Mouse (Mus musculus): ENCODE measurements around the gene Dqx1. TPM values are rescaled to one million over a fixed set of nuclear protein-coding genes. Genes with fewer than 3 reads are reported as not detected.
A peak's percentile ranks its signal among the peaks of the same experiment; 100 is the strongest.

The Dqx1 gene
- total RNA-seq, 1 experiment from 2014 or later = 3.8 TPM

DNA sequence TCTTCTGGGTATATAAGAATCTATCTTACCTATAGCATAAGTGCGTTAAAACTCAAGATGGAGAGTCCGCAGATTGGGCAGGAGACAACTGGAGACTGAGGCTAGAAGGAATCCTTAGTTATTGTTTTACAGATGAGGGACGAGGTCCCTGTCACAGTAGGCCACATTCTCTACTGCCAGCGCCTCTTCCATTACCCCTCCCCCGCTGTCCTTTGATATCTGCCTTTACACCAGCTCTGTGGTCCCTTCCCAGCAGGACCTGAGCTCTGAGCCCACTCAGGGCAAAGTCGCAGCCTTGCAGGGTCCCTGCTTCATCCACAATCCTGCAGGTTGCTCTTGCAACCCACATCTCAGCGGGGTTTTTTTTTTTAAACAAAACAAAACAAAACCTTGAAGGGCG, 10.6 kb downstream of the Dqx1 start:
- no peak for ATAC-seq (replicated peaks; ENCODE audit: insufficient number of reproducible peaks, low FRiP score, low TSS enrichment, poor library complexity, severe bottlenecking)

DNA sequence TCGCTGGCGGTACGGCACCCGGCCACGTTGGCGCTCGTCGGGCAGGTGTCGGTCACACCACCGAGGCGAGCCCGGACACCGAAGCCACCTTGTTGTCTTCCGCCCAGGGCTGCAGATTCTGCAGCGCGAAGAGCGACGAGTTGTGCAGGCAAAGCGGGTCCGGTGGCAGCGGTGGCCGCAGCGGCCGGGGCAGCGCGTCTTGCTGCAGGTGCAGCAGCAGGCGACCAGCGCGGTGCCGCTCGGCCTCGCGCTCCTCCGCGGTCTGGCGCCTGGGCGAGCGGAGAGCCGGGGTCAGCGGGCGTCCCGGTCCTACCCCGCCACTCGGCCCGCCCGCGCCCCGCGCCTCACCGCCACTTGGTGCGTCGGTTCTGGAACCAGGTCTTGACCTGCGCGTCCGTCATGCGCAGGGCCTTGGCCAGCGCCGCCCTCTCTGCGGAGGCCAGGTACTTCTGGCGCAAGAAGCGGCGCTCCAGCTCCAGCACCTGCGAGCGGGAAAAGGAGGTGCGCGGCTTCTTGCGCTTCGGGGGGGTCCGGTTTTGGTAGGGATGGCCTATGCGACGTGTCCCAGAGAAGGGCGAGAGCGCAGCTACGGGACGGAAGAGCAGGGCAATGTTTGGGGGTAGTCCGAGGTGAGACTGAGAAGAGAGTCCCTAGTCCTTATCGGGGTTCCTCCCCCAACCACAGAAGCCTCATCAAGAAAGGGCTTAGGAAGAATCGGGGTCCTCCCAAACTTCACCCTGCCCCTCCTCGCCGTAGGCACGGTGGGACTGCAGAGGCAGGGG, 11.3 kb downstream of the Dqx1 start:
- no peak for ATAC-seq (replicated peaks; ENCODE audit: insufficient number of reproducible peaks, low FRiP score, low TSS enrichment, poor library complexity, severe bottlenecking)

DNA sequence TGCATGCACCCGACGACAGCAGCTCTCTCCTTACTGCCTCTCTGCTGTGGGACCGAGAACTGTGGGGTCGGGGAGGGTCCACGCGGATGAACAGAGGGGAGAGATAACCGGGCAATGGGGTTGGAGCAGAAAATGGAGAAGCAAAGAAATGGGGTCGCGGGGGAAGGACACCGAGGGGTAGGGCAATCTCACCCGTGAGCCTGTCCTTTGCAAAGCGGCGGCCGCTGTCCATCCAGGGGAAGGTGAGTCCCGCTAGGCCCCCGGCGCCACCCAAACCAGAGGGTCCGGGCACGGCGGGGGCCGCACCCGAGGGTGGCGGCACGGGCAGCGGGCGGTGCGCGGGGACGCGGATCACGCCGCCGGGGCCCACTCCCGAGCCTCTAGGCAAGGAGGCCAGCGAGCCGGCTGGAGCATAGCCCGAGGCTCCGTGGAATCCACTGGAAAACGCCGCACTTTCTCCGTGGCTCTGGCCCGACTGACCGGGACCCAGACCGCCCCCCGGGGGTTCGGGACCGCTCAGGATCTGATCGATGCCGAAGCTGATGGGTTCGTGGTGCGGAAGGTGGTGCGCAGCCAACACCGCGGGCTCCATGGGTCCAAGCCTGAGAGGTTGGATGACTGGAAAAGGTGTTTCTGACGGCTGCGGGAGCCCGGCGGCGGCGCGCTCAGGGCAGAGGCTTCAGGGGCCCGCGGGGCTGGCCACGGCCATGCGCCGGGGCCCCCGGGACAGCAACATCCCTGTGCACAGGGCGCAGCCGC, 12.0 kb downstream of the Dqx1 start:
- no peak for ATAC-seq (replicated peaks; ENCODE audit: insufficient number of reproducible peaks, low FRiP score, low TSS enrichment, poor library complexity, severe bottlenecking)

DNA sequence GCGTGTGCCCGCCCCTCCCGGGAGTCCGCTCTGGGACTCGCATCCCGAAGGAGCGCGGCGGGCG, 12.4 kb downstream of the Dqx1 start, which contains the start of gene Tlx2:
Gene Tlx2 (minus strand): TSS at position 47 of the 64 bp plus-strand sequence.
- no peak for ATAC-seq (replicated peaks; ENCODE audit: insufficient number of reproducible peaks, low FRiP score, low TSS enrichment, poor library complexity, severe bottlenecking)

DNA sequence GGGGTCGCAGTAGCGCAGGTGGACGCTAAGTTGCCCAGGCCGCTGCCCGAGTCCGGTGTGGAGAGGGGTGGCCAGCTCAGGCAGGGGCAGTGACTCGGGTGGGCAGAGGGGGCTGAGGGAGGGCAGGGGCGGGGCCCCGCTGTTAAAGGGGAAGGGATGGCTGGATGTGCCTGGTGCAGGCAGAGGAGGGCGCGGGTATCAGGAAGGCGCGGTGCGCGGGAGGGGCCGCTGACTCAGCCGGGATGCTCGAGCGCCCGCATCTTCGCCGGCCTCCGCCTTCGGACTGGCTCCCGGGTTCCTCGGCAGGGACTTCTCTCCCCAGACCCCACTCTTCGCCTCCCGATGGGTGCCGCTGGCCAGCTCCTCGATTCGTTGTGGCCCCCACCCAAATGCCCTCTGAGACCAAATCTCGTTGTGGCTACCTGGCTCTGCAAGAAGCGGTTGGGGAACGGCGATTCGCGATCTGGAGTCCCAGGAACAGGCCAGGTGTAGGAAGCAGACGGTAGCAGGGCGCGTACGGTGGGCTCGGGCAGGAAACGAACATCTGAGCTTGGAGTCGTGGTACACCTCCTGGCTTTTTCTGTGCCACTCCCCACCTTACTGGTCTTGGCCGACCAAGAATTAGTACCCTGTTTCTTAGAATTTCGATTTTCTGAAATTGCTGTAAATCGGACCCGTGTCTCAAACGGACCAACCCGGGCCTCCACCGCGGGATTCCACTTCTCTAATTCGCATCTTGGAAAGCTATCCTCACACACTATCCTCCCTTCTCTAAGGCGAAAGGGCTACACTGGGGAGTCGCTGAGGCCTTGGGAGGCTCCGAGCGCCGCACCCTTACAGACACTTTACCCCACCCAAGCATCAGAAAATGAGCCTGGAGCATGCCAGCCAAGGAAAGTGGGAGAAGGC, 12.9 kb downstream of the Dqx1 start:
- no peak for ATAC-seq (replicated peaks; ENCODE audit: insufficient number of reproducible peaks, low FRiP score, low TSS enrichment, poor library complexity, severe bottlenecking)

DNA sequence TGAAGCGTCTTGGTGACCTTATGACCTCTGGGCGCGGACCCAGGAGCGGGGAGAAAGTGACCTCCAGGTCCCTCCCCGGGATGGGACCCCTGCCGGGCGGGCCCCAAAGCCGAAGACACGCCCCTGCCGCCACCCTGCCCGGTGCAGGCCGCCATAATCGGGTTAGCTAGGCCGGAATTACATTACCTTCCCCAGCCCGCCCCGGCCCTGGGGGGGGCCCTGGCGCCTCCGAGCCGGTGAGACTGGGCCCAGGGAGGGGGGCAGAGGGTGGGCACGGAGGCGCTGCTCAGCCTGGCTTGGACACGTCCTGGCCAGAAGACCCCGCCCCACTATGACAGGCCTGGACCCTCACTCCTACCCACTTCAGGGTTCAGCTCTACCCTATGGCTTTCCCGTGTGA, 13.6 kb downstream of the Dqx1 start:
- no peak for ATAC-seq (replicated peaks; ENCODE audit: insufficient number of reproducible peaks, low FRiP score, low TSS enrichment, poor library complexity, severe bottlenecking)

DNA sequence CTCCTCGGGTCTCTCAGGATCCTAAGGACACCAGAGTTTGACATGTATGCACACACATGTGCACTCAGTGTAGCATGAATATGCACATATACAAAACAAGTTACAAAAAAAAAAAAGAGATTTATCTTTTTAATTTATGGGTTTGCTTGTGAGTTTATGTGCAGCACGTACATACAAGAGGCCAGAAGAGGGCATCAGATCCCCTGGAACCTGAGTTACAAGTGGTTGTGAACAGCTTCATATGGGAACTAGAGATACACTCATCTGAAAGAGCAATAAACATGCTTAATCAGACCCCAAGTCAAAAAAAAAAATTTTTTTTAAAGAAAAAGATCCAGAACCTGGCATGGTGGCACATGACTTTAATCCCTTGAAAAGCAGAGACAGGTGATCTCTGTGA, 17.3 kb downstream of the Dqx1 start:
- no peak for ATAC-seq (replicated peaks; ENCODE audit: insufficient number of reproducible peaks, low FRiP score, low TSS enrichment, poor library complexity, severe bottlenecking)

DNA sequence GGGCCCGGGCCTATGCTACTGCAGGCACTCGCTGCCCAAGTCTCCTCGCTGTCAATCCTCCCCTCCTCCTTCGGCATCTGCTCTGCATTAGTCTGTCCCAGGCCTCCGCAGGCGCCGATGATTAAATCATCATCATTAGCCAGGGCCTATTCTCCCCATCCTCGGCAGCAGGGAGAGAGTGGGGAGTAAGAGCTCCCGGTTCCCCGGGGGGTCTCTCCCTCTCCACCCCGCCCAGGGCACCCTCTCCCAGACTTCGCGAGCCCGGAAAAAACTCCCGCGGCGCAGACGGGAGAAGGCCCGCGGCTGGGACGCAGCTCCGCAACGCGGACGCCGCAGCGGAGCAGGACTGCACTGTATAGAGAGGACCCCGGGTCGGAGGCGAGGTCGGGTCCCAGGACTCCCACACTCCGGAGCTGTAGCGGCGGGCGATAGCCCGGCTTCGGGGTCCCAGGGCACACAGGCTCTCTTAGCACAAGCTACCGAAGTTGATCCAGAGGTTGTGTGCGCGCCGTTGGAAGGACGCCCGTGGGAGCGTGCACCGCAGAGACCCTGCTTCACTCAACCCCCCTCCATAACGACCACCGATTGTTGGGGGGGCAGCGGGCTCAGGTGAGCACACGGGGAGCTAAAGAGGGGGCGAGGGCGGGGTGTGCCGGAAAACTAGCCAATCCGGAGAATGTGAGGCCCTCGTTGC, 20.1 kb downstream of the Dqx1 start, which contains the start of gene Pcgf1:
Gene Pcgf1 (plus strand): TSS at position 240 of the 694 bp plus-strand sequence.
- ATAC-seq (replicated peaks; ENCODE audit: insufficient number of reproducible peaks, low FRiP score, low TSS enrichment, poor library complexity, severe bottlenecking) = no peak

DNA sequence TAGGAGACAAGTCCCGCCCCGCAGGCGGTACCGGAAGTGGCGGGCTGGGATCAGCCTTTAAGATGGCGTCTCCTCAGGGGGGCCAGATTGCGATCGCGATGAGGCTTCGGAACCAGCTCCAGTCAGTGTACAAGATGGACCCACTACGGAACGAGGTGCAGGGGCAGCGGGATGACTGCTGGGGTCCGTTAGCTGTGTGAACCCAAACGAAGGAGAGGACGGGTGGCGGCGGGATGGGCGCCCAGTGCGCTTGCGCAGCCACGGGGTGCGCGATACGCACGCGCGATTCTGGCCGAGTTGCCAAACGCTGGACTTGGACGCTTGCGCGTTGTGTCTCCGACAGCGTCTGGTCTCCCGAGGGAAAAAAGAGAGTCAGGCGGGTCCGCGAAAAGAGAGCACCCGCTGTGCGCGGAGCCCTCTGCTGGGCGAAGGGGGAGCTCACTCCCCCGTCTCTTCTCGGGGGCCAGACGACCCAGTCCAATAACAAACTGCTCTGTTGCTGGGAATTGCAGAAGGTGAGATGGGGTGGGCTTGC, 20.7 kb downstream of the Dqx1 start:
- ATAC-seq (replicated peaks; ENCODE audit: insufficient number of reproducible peaks, low FRiP score, low TSS enrichment, poor library complexity, severe bottlenecking) = peak; percentile 95

DNA sequence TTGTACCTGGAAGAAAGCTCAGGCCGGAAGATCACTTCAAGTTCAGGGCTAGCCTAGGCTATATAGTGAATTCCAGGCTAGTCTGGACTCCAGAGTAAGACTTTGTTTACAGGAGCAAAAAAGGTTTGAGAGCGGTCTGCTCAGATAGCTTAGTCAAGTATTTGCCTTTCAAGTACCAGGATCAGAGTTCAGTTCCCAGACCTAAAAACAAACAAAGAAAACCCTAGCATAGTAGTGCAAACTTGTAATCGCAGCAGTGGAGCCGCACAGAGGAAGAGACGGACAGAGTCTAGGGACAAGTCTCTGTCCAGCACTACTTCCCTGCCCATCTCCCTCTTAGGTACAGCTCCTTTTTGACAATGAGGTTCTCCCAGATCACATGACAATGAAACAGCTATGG, 22.6 kb downstream of the Dqx1 start:
- ATAC-seq (replicated peaks; ENCODE audit: insufficient number of reproducible peaks, low FRiP score, low TSS enrichment, poor library complexity, severe bottlenecking) = no peak

DNA sequence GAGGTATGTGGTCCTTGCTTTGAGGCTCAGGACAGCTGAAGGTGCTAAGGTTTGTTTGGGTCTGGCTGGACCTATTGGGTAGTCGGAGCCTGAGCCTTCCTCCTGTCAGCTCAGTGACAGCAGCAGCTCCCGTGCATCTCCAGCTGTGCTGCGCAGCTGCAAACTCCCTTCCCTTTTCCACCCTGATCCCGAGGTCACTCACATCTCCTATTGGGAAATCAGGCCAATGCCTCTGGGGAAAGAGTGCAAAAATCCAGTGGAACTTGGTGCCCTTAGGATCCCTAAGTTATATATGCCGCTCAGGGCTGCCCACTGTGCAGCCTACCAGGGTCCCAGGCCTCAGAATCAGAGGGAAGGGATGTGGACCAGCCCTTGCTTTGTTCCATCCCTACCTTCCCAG, 25.9 kb downstream of the Dqx1 start:
- no peak for ATAC-seq (replicated peaks; ENCODE audit: insufficient number of reproducible peaks, low FRiP score, low TSS enrichment, poor library complexity, severe bottlenecking)

DNA sequence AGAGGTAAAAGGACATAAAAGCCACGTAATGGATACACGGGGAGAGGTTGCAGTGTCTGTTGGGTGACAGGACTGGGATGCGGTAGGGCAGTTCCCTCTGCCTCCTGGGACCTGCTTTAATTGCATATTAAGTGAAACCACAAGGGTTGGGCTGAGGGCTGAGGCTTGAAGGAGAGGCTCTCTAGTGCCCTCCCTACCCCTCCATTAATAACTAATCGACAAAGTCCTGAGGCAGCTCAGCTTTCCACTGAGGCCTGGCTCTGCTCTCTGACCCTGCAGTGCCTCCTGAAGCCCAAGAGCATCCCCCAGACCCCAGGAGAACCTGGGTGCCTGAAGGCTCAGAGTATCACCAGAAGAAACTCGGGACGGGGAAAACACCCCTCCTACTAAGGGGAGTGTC, 26.8 kb downstream of the Dqx1 start:
- no peak for ATAC-seq (replicated peaks; ENCODE audit: insufficient number of reproducible peaks, low FRiP score, low TSS enrichment, poor library complexity, severe bottlenecking)

DNA sequence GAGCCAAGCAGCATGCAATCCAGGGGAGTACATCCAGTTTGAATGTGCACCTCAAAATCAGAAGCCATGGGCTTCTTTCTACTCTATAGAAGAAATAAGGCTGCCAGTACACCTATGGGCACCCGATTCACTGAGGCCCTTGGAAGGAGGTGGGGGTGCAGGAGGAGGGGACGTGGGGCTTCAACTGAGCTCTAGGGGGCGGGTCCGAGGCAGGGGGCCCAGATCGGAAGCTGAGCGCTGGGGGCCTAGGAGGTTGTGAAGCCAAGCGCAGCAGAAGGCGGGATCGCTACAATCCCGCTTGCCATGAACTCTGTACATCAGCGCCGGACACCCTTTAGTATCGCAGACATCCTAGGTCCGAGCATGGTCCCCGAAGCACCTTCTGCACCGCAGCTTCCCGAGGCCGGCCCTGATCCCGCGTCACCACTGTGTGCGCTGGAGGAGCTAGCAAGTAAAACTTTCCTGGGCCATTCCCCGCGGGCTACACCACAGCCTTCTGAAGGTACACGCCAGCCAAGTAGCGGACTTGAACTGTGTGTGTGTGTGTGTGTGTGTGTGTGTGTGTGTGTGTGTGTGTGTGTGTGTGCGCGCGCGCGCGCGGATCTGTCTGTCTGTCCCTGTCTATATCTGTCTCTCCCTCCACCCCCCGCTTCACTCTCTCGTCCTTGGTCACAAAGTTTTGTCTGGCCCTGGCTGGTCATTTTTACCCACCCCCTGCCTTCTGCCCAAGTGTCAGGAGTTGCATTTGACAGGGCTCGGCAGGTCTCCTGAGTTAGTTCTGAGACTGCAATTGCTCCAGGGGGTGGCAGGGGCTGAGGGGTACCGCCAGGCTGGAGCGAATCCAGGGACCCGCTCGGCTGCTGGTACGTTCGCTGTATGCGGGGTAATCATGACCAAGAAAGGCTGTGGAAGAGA, 28.7 kb downstream of the Dqx1 start, which contains the start of gene Lbx2:
Gene Lbx2 (plus strand): TSS at position 247 of the 915 bp plus-strand sequence.
- no peak for ATAC-seq (replicated peaks; ENCODE audit: insufficient number of reproducible peaks, low FRiP score, low TSS enrichment, poor library complexity, severe bottlenecking)

DNA sequence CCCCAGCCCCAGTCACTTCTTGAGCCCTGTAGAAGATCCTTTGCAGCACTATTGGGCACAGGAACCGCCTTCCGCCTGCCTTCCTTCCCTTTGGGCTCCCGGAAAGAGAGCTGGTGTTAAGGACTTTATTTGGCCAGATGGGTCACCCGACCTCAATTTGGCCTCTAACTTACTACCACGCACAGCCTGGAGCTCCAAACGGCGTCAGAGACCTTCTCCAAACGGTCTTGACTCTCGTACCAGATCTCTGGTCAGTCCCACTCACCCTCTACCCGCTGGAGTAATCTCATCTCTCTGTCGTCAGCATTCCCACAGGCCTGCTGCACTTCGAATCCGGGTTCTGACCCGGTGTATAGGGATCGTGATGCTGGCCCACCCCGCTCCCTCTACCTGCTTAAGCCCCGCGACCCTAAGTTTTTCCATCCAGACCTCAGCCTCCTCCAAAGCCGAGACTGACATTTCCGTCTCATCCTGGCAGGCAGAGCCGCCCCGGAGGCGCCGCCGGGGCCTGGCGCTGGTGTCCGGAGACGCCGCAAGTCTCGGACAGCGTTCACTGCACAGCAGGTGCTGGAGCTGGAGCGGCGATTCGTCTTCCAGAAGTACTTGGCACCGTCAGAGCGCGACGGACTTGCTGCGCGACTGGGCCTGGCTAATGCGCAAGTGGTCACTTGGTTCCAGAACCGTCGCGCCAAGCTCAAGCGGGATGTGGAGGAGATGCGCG, 29.7 kb downstream of the Dqx1 start:
- ATAC-seq (replicated peaks; ENCODE audit: insufficient number of reproducible peaks, low FRiP score, low TSS enrichment, poor library complexity, severe bottlenecking) = no peak

DNA sequence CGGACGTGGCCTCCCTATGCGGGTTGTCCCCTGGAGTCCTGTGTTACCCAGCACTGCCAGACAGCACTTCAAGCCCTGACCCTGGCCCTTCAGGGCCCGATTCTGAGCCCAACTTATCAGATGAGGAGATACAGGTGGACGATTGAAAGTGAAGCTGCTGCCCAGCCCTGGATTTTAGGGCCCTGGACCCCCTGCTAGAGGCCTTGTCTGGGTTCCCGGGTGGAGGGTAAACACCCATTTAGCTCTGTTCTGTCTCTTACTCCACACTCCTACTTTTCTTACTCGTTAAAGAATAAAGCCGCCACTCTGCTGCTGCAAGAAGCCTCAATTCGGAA, 30.2 kb downstream of the Dqx1 start:
- ATAC-seq (replicated peaks; ENCODE audit: insufficient number of reproducible peaks, low FRiP score, low TSS enrichment, poor library complexity, severe bottlenecking) = no peak

DNA sequence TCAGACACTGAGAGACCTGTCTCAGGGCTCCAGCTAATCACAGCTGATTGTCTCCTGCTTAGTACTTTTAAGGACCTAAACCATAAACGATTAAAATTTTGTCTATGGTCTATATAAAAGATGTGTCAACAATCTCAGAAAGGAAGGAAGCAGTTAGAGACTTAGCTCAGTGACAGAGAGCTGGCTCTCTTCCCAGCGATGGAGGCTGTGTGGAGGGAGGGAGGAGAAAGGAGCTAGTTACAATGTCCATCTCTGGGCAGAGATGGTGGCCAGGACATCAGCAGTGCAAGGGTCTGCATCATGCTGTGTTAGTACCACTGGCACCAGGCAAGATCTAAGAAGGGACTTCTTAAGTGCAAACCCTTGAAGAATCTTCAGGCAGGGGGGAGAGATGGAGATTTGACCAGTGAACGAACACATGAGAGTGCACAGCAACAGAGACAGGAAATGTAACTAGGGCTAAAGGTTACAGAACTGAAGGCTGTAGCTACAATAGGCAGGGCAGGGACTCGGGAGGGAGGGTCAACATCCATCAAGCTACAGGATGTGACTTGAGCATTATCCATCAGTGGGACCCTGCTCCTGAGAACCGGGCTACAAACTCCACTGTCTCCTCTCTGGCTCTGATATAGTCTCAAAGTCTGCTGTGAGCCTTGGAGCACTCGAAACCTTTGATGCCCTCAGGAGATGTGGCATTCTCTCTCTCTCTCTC, 34.9 kb downstream of the Dqx1 start:
- no peak for ATAC-seq (replicated peaks; ENCODE audit: insufficient number of reproducible peaks, low FRiP score, low TSS enrichment, poor library complexity, severe bottlenecking)

DNA sequence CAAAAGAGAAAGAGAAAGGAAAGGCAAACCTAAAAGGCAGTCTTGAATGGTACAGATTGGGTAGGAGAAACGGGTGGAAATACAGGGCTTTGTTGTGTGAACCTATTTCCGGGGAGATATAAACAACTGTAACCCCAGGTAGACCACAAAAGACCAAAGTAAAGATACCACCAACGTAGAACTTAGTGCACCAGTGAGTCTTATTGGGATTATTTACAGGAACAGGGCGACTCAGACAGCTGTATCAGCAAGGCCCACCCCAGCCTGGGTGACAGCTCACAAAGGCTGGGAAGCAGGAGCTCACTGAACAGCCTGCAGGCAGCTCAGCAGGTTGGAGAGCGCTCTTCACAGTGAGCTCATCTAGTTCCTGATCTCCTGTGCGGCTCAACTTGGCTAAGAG, 38.3 kb downstream of the Dqx1 start:
- no peak for ATAC-seq (replicated peaks; ENCODE audit: insufficient number of reproducible peaks, low FRiP score, low TSS enrichment, poor library complexity, severe bottlenecking)
